Mouse (Mus musculus) megakaryocyte-erythroid progenitor cell, adult 5-6 weeks (primary cell): ENCODE results near the gene Atp6v1c2. TPM values are rescaled to one million over a fixed set of nuclear protein-coding genes. Genes with fewer than 3 reads are reported as not detected.

Source experiments
- ATAC-seq: replicated peaks from 2 replicates; pipeline ENCODE4 v1.8.0; 2016; ENCODE audit warnings: mild to moderate bottlenecking, inconsistent platforms; ENCODE audit not compliant: severe bottlenecking, poor library complexity, low FRiP score, low TSS enrichment
- total RNA-seq, 2 experiments: library from RNA; stranded (forward) in 1 of 2; stranded (reverse) in 1 of 2; fragments of 200-1000, 215-1000 nt in 1 of 2; fragments of >200 nt in 1 of 2; fragmentation: Nextera tagmentation in 1 of 2; gene quantifications; 2 replicates each; pipeline ENCODE4 v1.2.3; 2014 to 2017

Gene Atp6v1c2
- total RNA-seq (2014; fragmentation: Nextera tagmentation) (not detected in 2 replicates), total RNA-seq (2017) (not detected in 2 replicates)

GRCm38 (mm10) chr12:17329259-17329658 lies at the start of gene Atp6v1c2:
TSS of gene Atp6v1c2 (minus strand) at chr12:17329359.
- ATAC-seq: no peak

- no peak for ATAC-seq
Observed at GRCm38 (mm10) chr12:17376521-17376920, 47.4 kb upstream of the Atp6v1c2 start.

GRCm38 (mm10) chr12:17375243-17375642 lies 46.1 kb upstream of the Atp6v1c2 start:
- no peak for ATAC-seq

- ATAC-seq: no peak
Observed at GRCm38 (mm10) chr12:17373470-17373975, 44.4 kb upstream of the Atp6v1c2 start.

- ATAC-seq: no peak
Observed at GRCm38 (mm10) chr12:17372696-17373095, 43.5 kb upstream of the Atp6v1c2 start.

GRCm38 (mm10) chr12:17371589-17372235 lies 42.6 kb upstream of the Atp6v1c2 start:
- no peak for ATAC-seq

GRCm38 (mm10) chr12:17369551-17370325 lies 40.6 kb upstream of the Atp6v1c2 start:
- no peak for ATAC-seq

GRCm38 (mm10) chr12:17369111-17369510 lies 40.0 kb upstream of the Atp6v1c2 start:
- no peak for ATAC-seq

GRCm38 (mm10) chr12:17366981-17367380 lies 37.8 kb upstream of the Atp6v1c2 start:
- ATAC-seq: peak; percentile 94

GRCm38 (mm10) chr12:17362316-17362715 lies 33.2 kb upstream of the Atp6v1c2 start:
- no peak for ATAC-seq

GRCm38 (mm10) chr12:17360650-17361049 lies 31.5 kb upstream of the Atp6v1c2 start:
- ATAC-seq: no peak

GRCm38 (mm10) chr12:17360104-17360503 lies 30.9 kb upstream of the Atp6v1c2 start:
- no peak for ATAC-seq

GRCm38 (mm10) chr12:17358981-17359380 lies 29.8 kb upstream of the Atp6v1c2 start:
- 0 out of 2 replicates have a peak, but pooled peaks have one; percentile 48 for ATAC-seq

GRCm38 (mm10) chr12:17357795-17358194 lies 28.6 kb upstream of the Atp6v1c2 start:
- no peak for ATAC-seq

GRCm38 (mm10) chr12:17356853-17357252 lies 27.7 kb upstream of the Atp6v1c2 start:
- ATAC-seq: peak; percentile 75

- ATAC-seq: no peak
Observed at GRCm38 (mm10) chr12:17350106-17350505, 20.9 kb upstream of the Atp6v1c2 start.

- peak; percentile 97 for ATAC-seq
Observed at GRCm38 (mm10) chr12:17348048-17349036, 19.2 kb upstream of the Atp6v1c2 start, which contains the start of gene Nol10. TSS of gene Nol10 (plus strand) at chr12:17348458.

GRCm38 (mm10) chr12:17347327-17348047 lies 18.3 kb upstream of the Atp6v1c2 start:
- ATAC-seq: peak; percentile 46
